Mouse (Mus musculus): ENCODE results near the gene Cacna1c.

The Cacna1c gene

GRCm38 (mm10) chr6:119196382-119197305 is at the start of gene Cacna1c:
TSS of gene Cacna1c (minus strand) at chr6:119196418.
- in situ Hi-C loops (cut with MboI, MseI) = no loop called here

GRCm38 (mm10) chr6:119240871-119241705 is 44.9 kb upstream of the Cacna1c start:
- in situ Hi-C loops (cut with MboI, MseI) = no loop called here

- in situ Hi-C loops (cut with MboI, MseI) = no loop called here
These were observed 44.0 kb upstream of the Cacna1c start for GRCm38 (mm10) chr6:119240256-119240655.

GRCm38 (mm10) chr6:119239341-119240005 is 43.3 kb upstream of the Cacna1c start:
- in situ Hi-C loops (cut with MboI, MseI) = no loop called here

- in situ Hi-C loops (cut with MboI, MseI) = no loop called here
These were observed 41.3 kb upstream of the Cacna1c start for GRCm38 (mm10) chr6:119237427-119237989.

- in situ Hi-C loops (cut with MboI, MseI) = no loop called here
These were observed 40.0 kb upstream of the Cacna1c start, which contains the start of gene Cacna2d4 for GRCm38 (mm10) chr6:119236241-119236640. TSS of gene Cacna2d4 (plus strand) at chr6:119236526.

- in situ Hi-C loops (cut with MboI, MseI) = no loop called here
These were observed 39.2 kb upstream of the Cacna1c start for GRCm38 (mm10) chr6:119235441-119235840.

GRCm38 (mm10) chr6:119233066-119233465 is 36.8 kb upstream of the Cacna1c start:
- in situ Hi-C loops (cut with MboI, MseI) = no loop called here

GRCm38 (mm10) chr6:119228861-119229603 is 32.8 kb upstream of the Cacna1c start:
- in situ Hi-C loops (cut with MboI, MseI) = loop anchor here in 1 of 2 experiments (5.0 kb wide), 2 partner anchors 113 to 208 kb away; no protein-coding TSS in a partner anchor

GRCm38 (mm10) chr6:119227001-119227400 is 30.8 kb upstream of the Cacna1c start:
- in situ Hi-C loops (cut with MboI, MseI) = loop anchor here in 1 of 2 experiments (5.0 kb wide), 2 partner anchors 115 to 210 kb away; no protein-coding TSS in a partner anchor

- in situ Hi-C loops (cut with MboI, MseI) = loop anchor here in 1 of 2 experiments (5.0 kb wide), 2 partner anchors 117 to 212 kb away; no protein-coding TSS in a partner anchor
These were observed 29.5 kb upstream of the Cacna1c start for GRCm38 (mm10) chr6:119225731-119226130.

GRCm38 (mm10) chr6:119225226-119225625 is 29.0 kb upstream of the Cacna1c start:
- in situ Hi-C loops (cut with MboI, MseI) = loop anchor here in 1 of 2 experiments (5.0 kb wide), 2 partner anchors 117 to 212 kb away; no protein-coding TSS in a partner anchor

GRCm38 (mm10) chr6:119224451-119225195 is 28.4 kb upstream of the Cacna1c start:
- in situ Hi-C loops (cut with MboI, MseI) = loop anchor here (5.0 kb wide), 3 partner anchors 118 to 213 kb away; no protein-coding TSS in a partner anchor

GRCm38 (mm10) chr6:119220297-119220696 is 24.1 kb upstream of the Cacna1c start:
- in situ Hi-C loops (cut with MboI, MseI) = loop anchor here in 1 of 2 experiments (5.0 kb wide), 2 partner anchors 127 to 217 kb away; no protein-coding TSS in a partner anchor

GRCm38 (mm10) chr6:119219237-119219870 is 23.1 kb upstream of the Cacna1c start:
- in situ Hi-C loops (cut with MboI, MseI) = no loop called here

- in situ Hi-C loops (cut with MboI, MseI) = no loop called here
These were observed 22.4 kb upstream of the Cacna1c start for GRCm38 (mm10) chr6:119218591-119218990.

GRCm38 (mm10) chr6:119217661-119218060 is 21.4 kb upstream of the Cacna1c start:
- in situ Hi-C loops (cut with MboI, MseI) = no loop called here

- in situ Hi-C loops (cut with MboI, MseI) = no loop called here
These were observed 18.9 kb upstream of the Cacna1c start for GRCm38 (mm10) chr6:119215040-119215613.
